Mouse (Mus musculus) retina, postnatal 7 days (tissue): Measurements from ENCODE around the gene Dynlrb1.

Experiments used
- DNase-seq: peaks from one replicate; pipeline ENCODE4 v3.0.0-alpha.2; 2012; ENCODE audit warnings: low read depth, low spot score

Gene Dynlrb1

DNA sequence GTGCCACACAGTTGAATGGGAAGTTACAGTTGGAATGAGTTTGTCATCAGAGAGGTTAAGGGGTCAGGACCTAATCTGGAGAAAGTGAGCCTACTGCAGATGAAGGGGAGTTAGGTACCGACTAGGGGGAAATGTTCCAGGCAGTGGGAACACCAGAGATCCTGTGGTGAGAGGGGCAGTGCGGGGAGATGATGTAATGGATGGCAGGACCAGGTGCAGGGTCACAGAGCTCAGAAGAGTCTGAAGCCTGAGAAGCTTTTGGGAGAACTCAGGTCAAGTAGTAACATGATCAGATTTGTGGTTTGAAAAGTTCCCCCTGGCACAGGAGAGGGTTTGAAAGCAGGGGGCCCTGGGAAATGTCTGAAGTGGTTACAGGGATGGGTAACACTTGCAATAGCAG, 43.8 kb downstream of the Dynlrb1 start:
- no peak for DNase-seq

DNA sequence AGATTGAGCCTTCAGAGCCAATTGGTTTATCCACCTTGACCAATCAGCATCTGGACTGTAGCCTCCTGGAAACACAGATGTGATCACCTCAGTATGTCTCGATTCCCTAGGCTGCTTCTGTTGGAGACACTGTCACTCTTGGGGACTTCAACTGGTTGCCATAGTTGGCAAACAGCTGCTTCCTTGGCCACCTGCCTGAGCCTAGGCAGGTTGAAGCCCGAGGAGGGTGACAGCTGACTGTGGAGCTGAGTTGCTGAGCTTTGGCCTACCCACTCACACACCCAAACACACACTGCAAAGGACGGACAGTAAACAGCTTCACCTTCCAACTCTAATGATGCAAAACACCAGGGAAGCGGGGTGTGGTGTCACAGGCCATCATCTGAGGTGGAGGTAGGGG, 47.5 kb downstream of the Dynlrb1 start:
- DNase-seq: no peak

DNA sequence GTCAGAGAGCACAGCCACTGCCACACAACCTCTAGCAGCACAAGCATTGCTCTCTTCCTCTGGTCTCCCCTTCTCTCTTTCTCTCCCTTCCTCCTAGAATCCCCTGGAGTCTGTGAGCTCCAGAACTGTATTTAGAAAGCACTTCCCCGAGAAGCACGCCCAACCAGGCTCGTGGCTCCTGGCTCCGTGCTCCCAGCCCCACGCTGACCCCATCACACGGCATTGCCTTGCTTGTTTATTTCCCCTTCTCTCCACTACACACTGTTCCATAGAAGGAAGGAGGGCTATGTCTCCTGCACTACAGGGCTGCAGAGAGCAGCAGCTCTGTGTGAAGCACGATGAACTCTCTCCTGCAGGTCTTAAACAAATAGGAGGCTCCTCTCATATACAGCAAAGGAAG, 48.3 kb downstream of the Dynlrb1 start:
- no peak for DNase-seq

DNA sequence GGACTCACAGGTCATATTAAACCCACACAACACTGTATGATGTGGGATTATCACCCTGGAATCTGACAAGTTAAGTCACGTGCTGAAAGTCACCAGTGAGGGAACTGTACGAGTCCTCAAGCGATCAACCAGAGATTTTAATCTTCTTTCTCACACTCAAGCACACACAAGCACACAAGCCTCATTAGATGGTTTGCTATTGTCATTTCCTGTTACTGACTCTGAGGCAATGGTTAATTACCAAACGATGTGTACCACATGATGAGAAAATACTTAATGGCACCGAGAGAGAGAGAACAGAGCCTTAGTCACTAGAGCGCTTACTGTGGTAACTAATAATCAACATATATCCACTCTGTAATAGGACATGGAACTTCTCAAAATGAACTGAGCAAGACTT, 49.4 kb downstream of the Dynlrb1 start:
- no peak for DNase-seq

DNA sequence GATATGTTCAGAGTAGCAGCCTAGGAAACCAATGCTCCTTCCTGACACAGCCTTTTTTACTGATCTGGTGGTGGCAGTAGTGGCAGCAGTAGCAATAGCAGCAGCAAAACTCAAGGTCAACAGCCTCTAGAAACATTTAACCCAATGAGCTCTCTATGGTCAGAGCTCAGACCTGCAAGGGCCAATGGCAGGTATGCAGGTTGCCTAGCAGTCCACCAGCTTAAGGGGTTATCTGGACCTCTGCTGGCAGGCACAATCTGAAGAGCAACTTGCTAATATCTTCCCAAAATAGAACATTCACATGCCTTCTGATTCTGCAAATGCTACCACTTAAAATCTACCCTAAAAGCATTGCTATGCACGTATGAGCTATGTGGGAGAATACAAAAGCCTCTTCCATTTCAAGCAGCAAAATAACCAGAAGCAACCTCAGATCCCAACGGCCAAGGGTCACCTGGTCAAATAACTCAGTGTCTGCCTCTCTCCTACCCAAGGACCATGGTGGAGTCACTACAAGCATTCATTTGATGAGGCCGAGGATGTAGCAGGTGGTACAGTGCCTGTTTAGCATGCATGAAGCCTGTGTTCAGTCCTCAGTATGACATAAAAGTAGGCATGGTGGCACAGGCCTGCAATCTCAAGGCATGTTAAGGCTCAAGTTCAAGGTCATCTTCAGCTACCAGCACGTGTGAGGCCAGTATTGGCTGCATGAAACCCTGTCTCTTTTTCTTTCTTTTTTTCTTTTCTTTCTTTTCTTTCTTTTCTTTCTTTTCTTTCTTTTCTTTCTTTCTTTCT, 51.3 kb downstream of the Dynlrb1 start:
- no peak for DNase-seq

DNA sequence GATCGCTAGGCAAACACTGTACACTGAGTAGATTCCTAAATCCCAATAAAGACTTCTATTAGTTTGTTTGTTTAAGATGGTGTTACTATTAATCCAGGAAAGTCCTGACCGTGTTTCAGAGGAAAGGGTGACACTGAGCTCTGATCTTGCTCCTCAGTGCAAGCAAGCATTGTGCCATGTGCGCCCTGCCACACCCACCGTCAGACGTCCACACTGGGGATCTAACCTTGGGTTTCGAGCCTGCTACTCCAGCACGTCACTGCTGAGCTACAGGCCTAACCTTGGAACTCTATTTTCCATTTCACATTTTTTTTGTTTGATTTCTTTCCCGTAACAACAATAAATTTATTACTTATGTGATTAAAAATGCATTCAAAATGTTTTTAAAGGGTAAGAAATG, 53.7 kb downstream of the Dynlrb1 start:
- no peak for DNase-seq

DNA sequence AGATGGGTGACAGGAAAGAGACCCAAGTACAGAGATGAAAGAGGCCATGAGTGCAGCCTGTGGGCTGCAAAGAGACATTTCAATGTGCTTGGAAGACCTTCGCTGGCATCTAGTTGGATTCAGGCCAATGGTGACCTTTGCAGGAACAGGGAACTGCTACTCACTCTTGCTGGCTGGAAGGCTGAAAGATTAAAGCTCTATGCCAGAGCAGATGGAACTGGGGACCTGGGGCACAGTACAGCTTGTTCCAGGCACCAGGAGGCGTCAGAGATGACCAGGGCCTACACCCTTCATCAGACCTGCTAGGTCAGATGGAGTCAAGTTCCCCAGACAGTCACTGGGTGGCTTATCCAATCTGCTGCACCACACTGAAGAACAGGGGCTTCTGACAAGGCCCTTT, 57.0 kb downstream of the Dynlrb1 start:
- no peak for DNase-seq

DNA sequence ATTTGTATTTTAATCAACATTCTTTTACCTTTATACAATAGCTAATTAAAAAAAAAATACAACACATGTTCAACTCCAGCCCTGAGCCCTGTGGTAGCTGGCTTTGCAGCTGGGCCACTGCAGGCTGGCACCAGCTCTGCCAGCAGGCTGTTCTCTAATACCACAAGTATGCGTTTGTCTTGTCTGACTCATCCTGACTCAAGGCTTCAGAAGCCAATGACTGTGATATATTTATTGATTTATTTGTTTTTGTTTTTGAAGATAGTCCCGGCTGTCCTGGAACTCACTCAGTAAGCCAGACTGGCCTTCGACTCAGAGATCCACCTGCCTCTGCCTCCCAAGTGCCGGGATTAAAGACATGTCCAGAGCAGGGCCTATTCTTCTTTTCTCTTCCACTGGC, 57.6 kb downstream of the Dynlrb1 start:
- DNase-seq: no peak

DNA sequence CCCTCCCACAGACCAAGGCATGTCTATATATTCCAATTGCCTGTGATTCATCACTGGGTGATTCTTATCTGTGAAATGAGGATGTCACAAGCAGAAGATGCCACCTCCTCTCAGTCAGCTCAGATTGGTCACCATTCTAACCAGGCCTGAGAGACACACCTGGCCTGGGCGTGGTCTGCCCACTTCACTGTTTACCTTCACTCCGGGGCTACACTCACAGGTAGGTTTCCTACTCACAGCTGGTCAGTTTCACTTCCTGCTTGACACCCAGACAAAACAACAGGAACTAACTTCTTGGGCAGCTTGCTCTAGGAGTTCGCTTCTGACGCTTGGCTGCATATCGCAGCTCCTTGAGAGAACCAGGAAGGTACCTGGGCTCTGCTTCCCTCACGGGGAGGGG, 59.1 kb downstream of the Dynlrb1 start:
- DNase-seq: no peak

DNA sequence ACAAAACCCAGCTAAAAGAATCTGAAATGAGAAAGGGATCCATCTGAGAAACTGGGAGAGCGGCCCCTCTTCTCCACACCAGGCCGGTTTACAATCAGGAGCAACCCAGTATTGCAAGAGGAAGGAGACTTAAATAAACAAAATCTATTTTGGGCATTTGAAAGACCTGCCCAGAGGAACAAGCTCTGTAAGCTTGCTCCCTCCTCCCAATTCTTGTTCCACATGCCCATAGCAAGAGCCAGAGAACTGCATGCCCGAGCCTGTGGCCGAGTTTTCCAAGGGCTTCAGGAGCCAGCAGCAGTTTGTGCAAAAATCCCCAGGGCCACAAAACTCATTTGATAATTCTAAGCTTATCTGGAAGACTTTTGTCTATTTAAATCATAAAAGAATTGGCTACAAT, 63.2 kb downstream of the Dynlrb1 start:
- no peak for DNase-seq
